21 mouse cellular contexts compared by ENCODE assay signal in the genomic region with DNA sequence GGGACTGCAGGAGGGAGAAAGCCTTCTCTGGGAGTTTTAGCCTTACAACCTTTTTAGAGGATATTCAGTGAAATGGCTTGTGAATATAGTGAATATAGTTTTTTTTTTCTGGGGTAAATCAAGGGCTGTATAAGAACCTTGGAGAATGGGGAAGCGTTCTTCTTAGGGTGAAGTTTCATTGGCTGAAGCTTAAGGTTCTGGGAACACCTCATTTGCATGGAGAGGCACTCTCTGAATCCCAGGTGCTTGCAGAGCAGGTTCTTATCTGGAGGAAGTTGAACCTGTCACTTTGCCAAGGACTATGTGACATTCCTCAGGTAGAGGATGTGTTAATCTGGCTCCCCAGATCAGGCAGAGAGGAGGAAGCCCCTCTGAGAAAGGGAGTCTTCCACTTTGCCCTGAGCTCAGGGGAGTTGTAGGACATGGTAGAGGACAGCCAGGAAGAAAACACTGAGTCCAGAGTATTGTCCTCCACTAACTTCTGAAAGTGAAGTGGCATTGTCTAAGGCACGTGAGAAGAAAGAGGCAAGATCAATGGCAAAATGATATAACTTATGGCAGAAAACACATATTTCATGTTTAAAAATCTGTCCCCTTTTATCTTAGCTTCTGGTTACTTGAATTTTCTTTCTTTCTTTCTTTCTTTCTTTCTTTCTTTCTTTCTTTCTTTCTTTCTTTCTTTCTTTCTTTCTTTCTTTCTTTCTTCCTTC.
DNase-seq lines count a peak whose midpoint lies in the region; TF ChIP-seq lines count a peak whose summit lies in the region.
"Had no signal": no experiment of that assay in that cellular context is flagged by ENCODE, and none has a peak within 500 bp of the region (broad histone marks: within the 10 kb centered on the region; RNA-seq: fewer than 3 reads in every experiment).

No protein-coding gene starts in this region.

- H3K27ac ChIP-seq in spleen, adult 2 months (ENCODE audit: insufficient read depth, low read length), result peak overlapping the region; percentile 32; the same call in 1 of the 2 replicates
- peak overlapping the region; percentile 92 for H3K27ac ChIP-seq in CH12.LX (ENCODE audit: insufficient read depth, low read depth)
- H3K27ac ChIP-seq: embryonic facial prominence, embryonic 13.5 days; embryonic facial prominence, embryonic 15.5 days; forebrain, embryonic 10.5 days; forebrain, embryonic 12.5 days had no signal

- no peaks in the 10 kb centered on the region for H3K36me3 ChIP-seq in spleen, adult 2 months (ENCODE audit: control insufficient read depth, insufficient read depth, low read length)
- no peaks in the 10 kb centered on the region for H3K36me3 ChIP-seq in CH12.LX (replicated peaks in 1 of 2; ENCODE audit: control insufficient read depth in 1 of 2, insufficient read depth in 1 of 2, low read length in 1 of 2)
- H3K36me3 ChIP-seq: embryonic facial prominence, embryonic 13.5 days; embryonic facial prominence, embryonic 15.5 days; forebrain, embryonic 10.5 days; forebrain, embryonic 12.5 days had no signal

- peak overlapping the region; percentile 83 for H3K9ac ChIP-seq in CH12.LX (ENCODE audit: insufficient read depth, low read depth)
- H3K9ac ChIP-seq: embryonic facial prominence, embryonic 13.5 days; embryonic facial prominence, embryonic 15.5 days; forebrain, embryonic 12.5 days had no signal

- H3K4me1 ChIP-seq in spleen, adult 2 months (ENCODE audit: control insufficient read depth, insufficient read depth, insufficient read length), result peaks cover 1% of the 10 kb centered on the region
- peaks cover 7 to 54% of the 10 kb centered on the region in 2 experiments for H3K4me1 ChIP-seq in CH12.LX (ENCODE audit: control insufficient read depth in 1 of 2, insufficient read depth in 2 of 2)
- H3K4me1 ChIP-seq: forebrain, embryonic 10.5 days; forebrain, embryonic 12.5 days had no signal

- in situ Hi-C loops in CH12.LX (cut with MboI; ENCODE audit: low pct_ligation_motif_present, low pct_unique_long_range_greater_than_20kb, low sequenced_read_pairs), result loop anchor here (10.0 to 25.0 kb wide), 2 partner anchors 160 to 387 kb away; no protein-coding TSS in a partner anchor

- no peaks in the 10 kb centered on the region for H3K9me3 ChIP-seq in CH12.LX (replicated peaks; ENCODE audit: low read length)
- H3K9me3 ChIP-seq: embryonic facial prominence, embryonic 13.5 days; embryonic facial prominence, embryonic 15.5 days; forebrain, embryonic 10.5 days; forebrain, embryonic 12.5 days had no signal

- peak overlapping the region; percentile 96 for H3K4me2 ChIP-seq in CH12.LX (ENCODE audit: insufficient read depth, low read depth, poor library complexity, severe bottlenecking)
- H3K4me2 ChIP-seq: embryonic facial prominence, embryonic 13.5 days; embryonic facial prominence, embryonic 15.5 days; forebrain, embryonic 12.5 days had no signal

- TF ChIP-seq CTCF in spleen, adult 2 months (IDR thresholded peaks at IDR 0.05; ENCODE audit: extremely low read depth, insufficient read depth, insufficient read length, insufficient replicate concordance), result no peak
- no peak for TF ChIP-seq CTCF in CH12.LX (conservative IDR thresholded peaks at IDR 0.05 in 1 of 2, IDR thresholded peaks at IDR 0.05 in 1 of 2; ENCODE audit: low read depth in 2 of 2, low read length in 2 of 2)

- no peak for DNase-seq in spleen, adult 2 months (ENCODE audit: low read depth in 1 of 2, low spot score in 2 of 2)
- no peak for DNase-seq in spleen, adult 12 weeks (ENCODE audit: low spot score)
- DNase-seq in CH12.LX (ENCODE audit: extremely low read depth), result peak; percentile 52
- peak; percentile 40 for DNase-seq in induced T-regulatory cell, adult 2 months (ENCODE audit: low read depth)
- DNase-seq in left cerebral cortex, postnatal 4 days, result no peak
- DNase-seq: adrenal gland, adult 8-10 months; adrenal gland, postnatal 25 days; B cell, adult 2 months; cerebellum, adult 11 months; cerebellum, adult 18-20 months; cerebellum, adult 8-10 months; cerebellum, adult 9-11 months; cerebellum, postnatal 14 days; cerebellum, postnatal 36 days; embryo, embryonic 11 days had no signal

- TF ChIP-seq RAD21 in CH12.LX (IDR thresholded peaks at IDR 0.05; ENCODE audit: low read depth, low read length), result no peak

- H3K4me3 ChIP-seq in spleen, adult 2 months (ENCODE audit: extremely low read depth, insufficient read depth, insufficient read length), result no peak overlapping the region
- H3K4me3 ChIP-seq in CH12.LX (replicated peaks in 1 of 3; ENCODE audit: low read depth in 2 of 3, low read length in 2 of 3, poor library complexity in 1 of 3), result peak overlapping the region in 2 of 3 experiments; percentile 31
- H3K4me3 ChIP-seq: embryonic facial prominence, embryonic 13.5 days; embryonic facial prominence, embryonic 15.5 days; erythroblast, embryonic 14.5 days; forebrain, embryonic 10.5 days; forebrain, embryonic 12.5 days had no signal

- H3K27me3 ChIP-seq in spleen, adult 2 months (ENCODE audit: control insufficient read depth, insufficient read depth, low read length), result no peaks in the 10 kb centered on the region
- no peaks in the 10 kb centered on the region for H3K27me3 ChIP-seq in CH12.LX (replicated peaks)
- H3K27me3 ChIP-seq: embryonic facial prominence, embryonic 13.5 days; embryonic facial prominence, embryonic 15.5 days; forebrain, embryonic 12.5 days; Patski had no signal

- TF ChIP-seq POLR2A in spleen, adult 2 months (IDR thresholded peaks at IDR 0.05; ENCODE audit: low read depth, low read length), result no peak
- peak; percentile 43; the same call in 1 of the 2 replicates for TF ChIP-seq POLR2A in CH12.LX (IDR thresholded peaks at IDR 0.05; ENCODE audit: low read depth, low read length)

- peak; percentile 65 for TF ChIP-seq EP300 in CH12.LX (IDR thresholded peaks at IDR 0.05; ENCODE audit: low read length)

- H3K79me2 ChIP-seq in CH12.LX (replicated peaks; ENCODE audit: control insufficient read depth, extremely low read depth, insufficient read depth, poor library complexity, severe bottlenecking), result peaks cover 36% of the 10 kb centered on the region

- intact Hi-C loops in left cerebral cortex, postnatal 4 days (cut with DNase I), result no loop called here

- dilution Hi-C loops in CH12.LX (cut with MboI; ENCODE audit: extremely low pct_ligation_motif_present, extremely low pct_unique_long_range_greater_than_20kb, low sequenced_read_pairs), result no loop called here

- 81% methylated on average over 2 of the region's 2 CpGs for WGBS in spleen, adult 2 months

TF ChIP-seq in CH12.LX, 34 proteins besides CTCF, POLR2A, EP300 and RAD21:
- TF ChIP-seq ELF1 (IDR thresholded peaks at IDR 0.05; ENCODE audit: low read depth, low read length), result peak; percentile 55
- TF ChIP-seq NELFE (IDR thresholded peaks at IDR 0.05; ENCODE audit: low read depth, low read length), result peak; percentile 31; the same call in 1 of the 2 replicates
- TF ChIP-seq TBP (conservative IDR thresholded peaks at IDR 0.05; ENCODE audit: low read depth, low read length), result peak; percentile 82
- TF ChIP-seq PAX5 (IDR thresholded peaks at IDR 0.05; ENCODE audit: low read length), result no peak
- TF ChIP-seq USF2 (conservative IDR thresholded peaks at IDR 0.05; ENCODE audit: low read depth, low read length), result no peak
- TF ChIP-seq ZMIZ1 (IDR thresholded peaks at IDR 0.05; ENCODE audit: low read depth, low read length), result peak; percentile 53; the same call in 1 of the 2 replicates
- no peak for TF ChIP-seq JUN (IDR thresholded peaks at IDR 0.05; ENCODE audit: insufficient read depth, low read depth, low read length)
- TF ChIP-seq ZNF384 (IDR thresholded peaks at IDR 0.05; ENCODE audit: low read depth, low read length), result peak; percentile 76
- TF ChIP-seq BHLHE40 (IDR thresholded peaks at IDR 0.05; ENCODE audit: low read depth, low read length), result peak; percentile 80
- TF ChIP-seq KAT2A (IDR thresholded peaks at IDR 0.05; ENCODE audit: insufficient replicate concordance, low read length), result 0 out of 2 replicates have a peak, but pooled peaks have one; percentile 37
- TF ChIP-seq MXI1 (IDR thresholded peaks at IDR 0.05; ENCODE audit: low read depth, low read length), result 0 out of 2 replicates have a peak, but pooled peaks have one; percentile 6
- peak; percentile 41; the same call in 1 of the 2 replicates for TF ChIP-seq RCOR1 (conservative IDR thresholded peaks at IDR 0.05; ENCODE audit: low read depth, low read length)
- TF ChIP-seq TCF12 (IDR thresholded peaks at IDR 0.05; ENCODE audit: low read depth, low read length), result peak; percentile 83
- TF ChIP-seq ETS1 (conservative IDR thresholded peaks at IDR 0.05; ENCODE audit: low read depth, low read length), result 0 out of 2 replicates have a peak, but pooled peaks have one; percentile 13
- peak; percentile 54 for TF ChIP-seq CHD2 (IDR thresholded peaks at IDR 0.05; ENCODE audit: low read length)
- peak; percentile 77 for TF ChIP-seq IRF4 (IDR thresholded peaks at IDR 0.05; ENCODE audit: low read depth, low read length)
- TF ChIP-seq MAX (IDR thresholded peaks at IDR 0.05; ENCODE audit: low read length), result no peak
- TF ChIP-seq CHD1 (IDR thresholded peaks at IDR 0.05; ENCODE audit: low read depth, low read length), result peak; percentile 84

Comparison
In these comparisons a context has a peak if more than half of its experiments do, and no peak if none do; other contexts are left out.
1. DNase-seq: peak in CH12.LX (single experiment) and induced T-regulatory cell, adult 2 months (single experiment); none in spleen, adult 2 months (0 of 2), spleen, adult 12 weeks (single experiment) and left cerebral cortex, postnatal 4 days (single experiment).